Mouse (Mus musculus): ENCODE measurements at regions not wholly inside any gene's neighbourhood (a gene's known extent, or its start where the extent isn't known, plus 50 kb on each side); places are given as distances from the start of the nearest gene placed in this dataset.

- no peak for TF ChIP-seq CTCF (IDR thresholded peaks at IDR 0.05)
- TF ChIP-seq EP300 (IDR thresholded peaks at IDR 0.05) = 0 out of 2 replicates have a peak, but pooled peaks have one; percentile 15
Measured at GRCm38 (mm10) chr12:80053902-80054654, 58.7 kb downstream of the Zfp36l1 start.

All from lung, postnatal 0 days (tissue).